Mouse (Mus musculus): ENCODE measurements at regions not wholly inside any gene's neighbourhood (a gene's known extent, or its start where the extent isn't known, plus 50 kb on each side); places are given as distances from the start of the nearest gene placed in this dataset.

DNA sequence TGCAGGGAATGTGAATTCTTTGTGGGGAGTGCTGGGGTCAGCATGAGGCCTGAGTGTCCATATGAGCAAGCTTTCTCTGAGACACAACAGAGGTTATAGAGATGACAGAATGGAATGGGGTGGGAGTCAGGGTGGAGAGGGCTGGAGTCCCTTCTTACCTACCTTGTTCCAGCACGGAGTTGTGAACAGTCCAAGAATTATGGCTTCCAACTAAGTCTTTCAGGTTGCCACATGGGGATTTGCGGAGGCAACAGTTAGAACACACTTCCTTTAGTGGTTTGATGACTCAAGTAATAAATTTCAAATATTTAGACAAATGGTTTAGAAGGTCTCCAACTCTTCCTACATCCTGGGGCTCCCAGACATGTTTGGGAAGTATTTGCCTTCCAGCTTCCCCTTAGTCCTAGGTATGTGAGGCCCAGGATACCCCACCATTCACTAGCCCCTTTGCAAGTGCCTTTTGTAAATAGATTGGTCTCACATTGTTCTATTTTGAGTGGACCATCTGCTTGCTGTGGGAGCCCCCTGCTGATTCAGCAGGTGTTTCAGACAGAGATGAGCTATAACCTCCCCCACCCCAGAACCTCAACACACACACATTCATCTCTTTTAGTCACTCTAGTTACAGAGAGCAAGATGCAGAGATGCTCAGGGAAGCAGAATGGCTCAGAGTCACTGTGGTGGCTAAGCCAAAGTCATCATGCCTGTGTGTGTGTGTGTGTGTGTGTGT is 55.1 kb upstream of the Spon1 start:
- TF ChIP-seq CTCF (IDR thresholded peaks at IDR 0.05; ENCODE audit: low read depth) (no peak), EP300 (IDR thresholded peaks at IDR 0.05; ENCODE audit: low read depth) (no peak)
